Mouse (Mus musculus): ENCODE data around the gene Xpo5. TPM values are rescaled to one million over a fixed set of nuclear protein-coding genes. Genes with fewer than 3 reads are reported as not detected.
A peak's percentile ranks its signal among the peaks of the same experiment; 100 is the strongest.

Gene Xpo5
- polyA plus RNA-seq, 1 experiment from 2014 or later, result 61.5 TPM

- no peak overlapping the region for H3K9ac ChIP-seq (ENCODE audit: low read depth, low read length)
- no peak overlapping the region for H3K4me2 ChIP-seq (replicated peaks; ENCODE audit: low read depth, low read length)
- peaks cover 98% of the 10 kb centered on the region for H3K36me3 ChIP-seq (ENCODE audit: control insufficient read depth, insufficient read depth, low read length)
- no peaks in the 10 kb centered on the region for H3K27me3 ChIP-seq (ENCODE audit: control insufficient read depth, insufficient read depth, low read length)
- H3K9me3 ChIP-seq (ENCODE audit: control insufficient read depth, low read length), result no peaks in the 10 kb centered on the region
- 93% methylated on average over 3 of the region's 3 CpGs for WGBS
- H3K4me3 ChIP-seq (ENCODE audit: low read length), result no peak overlapping the region
- ATAC-seq (ENCODE audit: low FRiP score, low TSS enrichment), result no peak
- no peak overlapping the region for H3K27ac ChIP-seq (ENCODE audit: low read depth, low read length)
- H3K4me1 ChIP-seq (ENCODE audit: control insufficient read depth, insufficient read depth, low read length), result no peaks in the 10 kb centered on the region
These were observed 19.0 kb downstream of the Xpo5 start for GRCm38 (mm10) chr17:46221601-46222000.

GRCm38 (mm10) chr17:46227576-46227975, 25.0 kb downstream of the Xpo5 start:
- no peak overlapping the region for H3K4me2 ChIP-seq (replicated peaks; ENCODE audit: low read depth, low read length)
- ATAC-seq (ENCODE audit: low FRiP score, low TSS enrichment), result no peak
- H3K27ac ChIP-seq (ENCODE audit: low read depth, low read length), result no peak overlapping the region
- H3K4me1 ChIP-seq (ENCODE audit: control insufficient read depth, insufficient read depth, low read length), result no peaks in the 10 kb centered on the region
- no peak overlapping the region for H3K4me3 ChIP-seq (ENCODE audit: low read length)
- 87% methylated on average over 7 of the region's 7 CpGs for WGBS
- no peaks in the 10 kb centered on the region for H3K27me3 ChIP-seq (ENCODE audit: control insufficient read depth, insufficient read depth, low read length)
- peaks cover 93% of the 10 kb centered on the region for H3K36me3 ChIP-seq (ENCODE audit: control insufficient read depth, insufficient read depth, low read length)
- H3K9me3 ChIP-seq (ENCODE audit: control insufficient read depth, low read length), result no peaks in the 10 kb centered on the region
- H3K9ac ChIP-seq (ENCODE audit: low read depth, low read length), result no peak overlapping the region

- no peaks in the 10 kb centered on the region for H3K27me3 ChIP-seq (ENCODE audit: control insufficient read depth, insufficient read depth, low read length)
- no peak overlapping the region for H3K4me3 ChIP-seq (ENCODE audit: low read length)
- WGBS, result 95% methylated on average over 1 of the region's 1 CpGs
- no peaks in the 10 kb centered on the region for H3K4me1 ChIP-seq (ENCODE audit: control insufficient read depth, insufficient read depth, low read length)
- H3K9ac ChIP-seq (ENCODE audit: low read depth, low read length), result no peak overlapping the region
- ATAC-seq (ENCODE audit: low FRiP score, low TSS enrichment), result no peak
- no peak overlapping the region for H3K27ac ChIP-seq (ENCODE audit: low read depth, low read length)
- no peaks in the 10 kb centered on the region for H3K9me3 ChIP-seq (ENCODE audit: control insufficient read depth, low read length)
- H3K4me2 ChIP-seq (replicated peaks; ENCODE audit: low read depth, low read length), result no peak overlapping the region
- H3K36me3 ChIP-seq (ENCODE audit: control insufficient read depth, insufficient read depth, low read length), result peaks cover 82% of the 10 kb centered on the region
These were observed 33.5 kb downstream of the Xpo5 start for GRCm38 (mm10) chr17:46236067-46236466.

- H3K27ac ChIP-seq (ENCODE audit: low read depth, low read length), result no peak overlapping the region
- H3K9me3 ChIP-seq (ENCODE audit: control insufficient read depth, low read length), result no peaks in the 10 kb centered on the region
- no peak overlapping the region for H3K9ac ChIP-seq (ENCODE audit: low read depth, low read length)
- no peak overlapping the region for H3K4me2 ChIP-seq (replicated peaks; ENCODE audit: low read depth, low read length)
- whole genome bisulfite sequencing, result 96% methylated on average over 6 of the region's 6 CpGs
- no peaks in the 10 kb centered on the region for H3K27me3 ChIP-seq (ENCODE audit: control insufficient read depth, insufficient read depth, low read length)
- H3K36me3 ChIP-seq (ENCODE audit: control insufficient read depth, insufficient read depth, low read length), result peaks cover 85% of the 10 kb centered on the region
- no peak for ATAC-seq (ENCODE audit: low FRiP score, low TSS enrichment)
- no peak overlapping the region for H3K4me3 ChIP-seq (ENCODE audit: low read length)
- H3K4me1 ChIP-seq (ENCODE audit: control insufficient read depth, insufficient read depth, low read length), result no peaks in the 10 kb centered on the region
These were observed 34.5 kb downstream of the Xpo5 start for GRCm38 (mm10) chr17:46237079-46237478.

GRCm38 (mm10) chr17:46237480-46237879, 34.9 kb downstream of the Xpo5 start:
- WGBS, result 81% methylated on average over 5 of the region's 5 CpGs
- ATAC-seq (ENCODE audit: low FRiP score, low TSS enrichment), result no peak
- H3K4me3 ChIP-seq (ENCODE audit: low read length), result no peak overlapping the region
- H3K4me2 ChIP-seq (replicated peaks; ENCODE audit: low read depth, low read length), result no peak overlapping the region
- H3K27me3 ChIP-seq (ENCODE audit: control insufficient read depth, insufficient read depth, low read length), result no peaks in the 10 kb centered on the region
- no peak overlapping the region for H3K27ac ChIP-seq (ENCODE audit: low read depth, low read length)
- H3K4me1 ChIP-seq (ENCODE audit: control insufficient read depth, insufficient read depth, low read length), result no peaks in the 10 kb centered on the region
- H3K9me3 ChIP-seq (ENCODE audit: control insufficient read depth, low read length), result no peaks in the 10 kb centered on the region
- H3K9ac ChIP-seq (ENCODE audit: low read depth, low read length), result no peak overlapping the region
- H3K36me3 ChIP-seq (ENCODE audit: control insufficient read depth, insufficient read depth, low read length), result peaks cover 89% of the 10 kb centered on the region

GRCm38 (mm10) chr17:46239516-46240114, 37.0 kb downstream of the Xpo5 start:
- H3K4me1 ChIP-seq (ENCODE audit: control insufficient read depth, insufficient read depth, low read length), result no peaks in the 10 kb centered on the region
- no peak for ATAC-seq (ENCODE audit: low FRiP score, low TSS enrichment)
- no peaks in the 10 kb centered on the region for H3K9me3 ChIP-seq (ENCODE audit: control insufficient read depth, low read length)
- H3K27ac ChIP-seq (ENCODE audit: low read depth, low read length), result no peak overlapping the region
- WGBS, result 91% methylated on average over 15 of the region's 15 CpGs
- H3K36me3 ChIP-seq (ENCODE audit: control insufficient read depth, insufficient read depth, low read length), result peaks cover 89% of the 10 kb centered on the region
- no peaks in the 10 kb centered on the region for H3K27me3 ChIP-seq (ENCODE audit: control insufficient read depth, insufficient read depth, low read length)
- no peak overlapping the region for H3K4me3 ChIP-seq (ENCODE audit: low read length)
- H3K9ac ChIP-seq (ENCODE audit: low read depth, low read length), result no peak overlapping the region
- no peak overlapping the region for H3K4me2 ChIP-seq (replicated peaks; ENCODE audit: low read depth, low read length)

- H3K27me3 ChIP-seq (ENCODE audit: control insufficient read depth, insufficient read depth, low read length), result no peaks in the 10 kb centered on the region
- ATAC-seq (ENCODE audit: low FRiP score, low TSS enrichment), result no peak
- H3K9ac ChIP-seq (ENCODE audit: low read depth, low read length), result no peak overlapping the region
- H3K4me3 ChIP-seq (ENCODE audit: low read length), result no peak overlapping the region
- peaks cover under 1% of the 10 kb centered on the region; the same call in 1 of the 2 replicates for H3K4me1 ChIP-seq (ENCODE audit: control insufficient read depth, insufficient read depth, low read length)
- H3K9me3 ChIP-seq (ENCODE audit: control insufficient read depth, low read length), result no peaks in the 10 kb centered on the region
- peaks cover 95% of the 10 kb centered on the region for H3K36me3 ChIP-seq (ENCODE audit: control insufficient read depth, insufficient read depth, low read length)
- H3K4me2 ChIP-seq (replicated peaks; ENCODE audit: low read depth, low read length), result no peak overlapping the region
- WGBS, result 77% methylated on average over 11 of the region's 11 CpGs
- no peak overlapping the region for H3K27ac ChIP-seq (ENCODE audit: low read depth, low read length)
These were observed 38.9 kb downstream of the Xpo5 start for GRCm38 (mm10) chr17:46241471-46241870.

- H3K9ac ChIP-seq (ENCODE audit: low read depth, low read length), result no peak overlapping the region
- no peaks in the 10 kb centered on the region for H3K27me3 ChIP-seq (ENCODE audit: control insufficient read depth, insufficient read depth, low read length)
- ATAC-seq (ENCODE audit: low FRiP score, low TSS enrichment), result peak; percentile 22; the same call in 1 of the 2 replicates
- peaks cover 87% of the 10 kb centered on the region for H3K36me3 ChIP-seq (ENCODE audit: control insufficient read depth, insufficient read depth, low read length)
- no peak overlapping the region for H3K27ac ChIP-seq (ENCODE audit: low read depth, low read length)
- no peak overlapping the region for H3K4me2 ChIP-seq (replicated peaks; ENCODE audit: low read depth, low read length)
- H3K4me1 ChIP-seq (ENCODE audit: control insufficient read depth, insufficient read depth, low read length), result peaks cover 7% of the 10 kb centered on the region; the same call in 1 of the 2 replicates
- H3K9me3 ChIP-seq (ENCODE audit: control insufficient read depth, low read length), result no peaks in the 10 kb centered on the region
- WGBS, result 88% methylated on average over 13 of the region's 13 CpGs
- no peak overlapping the region for H3K4me3 ChIP-seq (ENCODE audit: low read length)
These were observed 39.7 kb downstream of the Xpo5 start for GRCm38 (mm10) chr17:46242274-46242673.

- H3K36me3 ChIP-seq (ENCODE audit: control insufficient read depth, insufficient read depth, low read length), result peaks cover 82% of the 10 kb centered on the region
- peaks cover 7% of the 10 kb centered on the region; the same call in 1 of the 2 replicates for H3K4me1 ChIP-seq (ENCODE audit: control insufficient read depth, insufficient read depth, low read length)
- no peaks in the 10 kb centered on the region for H3K9me3 ChIP-seq (ENCODE audit: control insufficient read depth, low read length)
- 78% methylated on average over 4 of the region's 4 CpGs for WGBS
- H3K4me3 ChIP-seq (ENCODE audit: low read length), result no peak overlapping the region
- ATAC-seq (ENCODE audit: low FRiP score, low TSS enrichment), result no peak
- no peak overlapping the region for H3K4me2 ChIP-seq (replicated peaks; ENCODE audit: low read depth, low read length)
- H3K9ac ChIP-seq (ENCODE audit: low read depth, low read length), result no peak overlapping the region
- H3K27me3 ChIP-seq (ENCODE audit: control insufficient read depth, insufficient read depth, low read length), result no peaks in the 10 kb centered on the region
- H3K27ac ChIP-seq (ENCODE audit: low read depth, low read length), result no peak overlapping the region
These were observed 40.4 kb downstream of the Xpo5 start for GRCm38 (mm10) chr17:46242993-46243392.

All from kidney, embryonic 14.5 days (tissue).